Mouse (Mus musculus) B cell, adult (primary cell): ENCODE measurements around the gene Rgs7. TPM values are rescaled to one million over a fixed set of nuclear protein-coding genes. Genes with fewer than 3 reads are reported as not detected.

ENCODE experiments used
- total RNA-seq: library from RNA; stranded (reverse); gene quantifications from 4 replicates; pipeline ENCODE4 v1.2.4, GENCODE M21; 2023; ENCODE audit not compliant: inconsistent age

Gene Rgs7
- total RNA-seq: 0.33 TPM in 1 of 4 replicates, not detected in the others

DNA sequence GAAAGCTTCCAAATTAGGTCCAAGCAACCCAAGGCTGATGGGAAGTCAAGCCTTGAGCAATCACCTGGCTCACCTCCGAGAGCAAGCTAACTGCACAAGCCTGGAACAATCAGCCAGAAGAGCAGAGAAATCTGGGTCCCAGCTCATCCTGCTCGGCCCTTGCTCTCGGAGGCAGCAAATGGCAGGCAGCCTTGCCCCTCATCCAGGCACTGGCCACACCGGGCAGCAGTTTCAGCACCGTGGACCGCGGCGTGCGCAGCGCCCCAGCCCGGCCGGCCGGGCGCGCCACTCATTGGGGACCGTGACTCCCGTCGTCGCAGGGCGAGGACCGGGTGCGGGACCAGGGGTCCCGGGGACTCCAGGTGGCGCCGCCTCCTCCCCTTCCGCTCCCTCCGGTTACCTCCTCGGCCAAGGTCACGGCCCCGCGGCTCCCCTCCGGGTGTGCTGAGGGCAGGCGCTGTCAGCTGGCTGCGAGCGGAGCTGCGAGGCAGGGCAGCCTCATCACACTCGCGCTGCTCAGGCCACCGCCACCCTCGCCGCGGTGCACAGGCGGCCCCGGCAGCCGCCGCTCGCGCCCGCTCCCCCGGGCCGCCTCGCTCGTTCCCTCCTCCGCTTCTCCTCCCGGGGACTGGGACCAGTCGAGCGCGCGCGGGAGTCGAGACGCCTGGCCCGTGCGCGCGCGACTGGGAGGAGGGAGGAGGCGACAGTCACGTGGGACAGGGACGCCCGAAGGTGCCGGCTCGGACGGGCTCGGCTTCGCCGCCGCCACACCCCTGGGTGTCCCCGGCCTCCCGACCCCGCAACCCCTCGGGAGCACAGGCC, at the start of gene Rgs7:
Gene Rgs7, minus strand, starts transcription at position 640 of the 822 bp plus-strand sequence.

Other genes starting within 250 kb of the Rgs7 start
- gene Kmo, start 127.9 kb upstream of the Rgs7 start, total RNA-seq: 113 to 124 TPM (median 120 TPM) in 4 replicates
- 45.6 to 72.4 TPM (median 49.2 TPM) in 4 replicates for gene Fh1, start 133.1 kb upstream of the Rgs7 start, total RNA-seq
- 1.0 to 4.3 TPM (median 2.1 TPM) in 4 replicates for gene Opn3, start 200.3 kb upstream of the Rgs7 start, total RNA-seq
- gene Chml, start 200.4 kb upstream of the Rgs7 start, total RNA-seq: 5.8 to 10.0 TPM (median 7.7 TPM) in 4 replicates
- gene Wdr64, start 206.1 kb upstream of the Rgs7 start, total RNA-seq: not detected in 4 replicates